Comparison of ENCODE assay signal across 12 mouse cellular contexts in genomic region chr1:40815071-40815845, GRCm38 (mm10). TPM values are rescaled to one million over a fixed set of nuclear protein-coding genes. Genes with fewer than 3 reads are reported as not detected.
DNase-seq lines count a peak whose midpoint lies in the region; ATAC-seq and TF ChIP-seq lines count a peak whose summit lies in the region.
"Had no signal": no experiment of that assay in that cellular context is flagged by ENCODE, and none has a peak within 500 bp of the region (broad histone marks: within the 10 kb centered on the region; RNA-seq: fewer than 3 reads in every experiment).

No protein-coding gene starts in this region.

- 39% methylated on average over 16 of the region's 16 CpGs for WGBS in limb, embryonic 15.5 days
- 73% methylated on average over 16 of the region's 16 CpGs for WGBS in forebrain, embryonic 12.5 days

- intact Hi-C loops in gastrocnemius, adult 2 months (cut with DNase I) = no loop called here

- no peak for ATAC-seq in limb, embryonic 15.5 days (ENCODE audit: insufficient number of reproducible peaks, low FRiP score, low TSS enrichment, low read depth)
- ATAC-seq in forebrain, embryonic 12.5 days (ENCODE audit: low FRiP score) = no peak
- ATAC-seq: forebrain, embryonic 14.5 days had no signal

- no peak overlapping the region for H3K9ac ChIP-seq in limb, embryonic 15.5 days
- H3K9ac ChIP-seq in forebrain, embryonic 12.5 days = no peak overlapping the region
- H3K9ac ChIP-seq: lung, embryonic 15.5 days had no signal

- H3K4me1 ChIP-seq in limb, embryonic 15.5 days = peaks cover 7% of the 10 kb centered on the region
- H3K4me1 ChIP-seq in forebrain, embryonic 12.5 days = no peaks in the 10 kb centered on the region
- H3K4me1 ChIP-seq: lung, embryonic 15.5 days had no signal

- no peaks in the 10 kb centered on the region for H3K27me3 ChIP-seq in limb, embryonic 15.5 days
- H3K27me3 ChIP-seq in forebrain, embryonic 12.5 days = no peaks in the 10 kb centered on the region; the same call in 1 of the 2 replicates
- H3K27me3 ChIP-seq: lung, embryonic 15.5 days had no signal

- no peaks in the 10 kb centered on the region for H3K36me3 ChIP-seq in limb, embryonic 15.5 days
- no peaks in the 10 kb centered on the region for H3K36me3 ChIP-seq in forebrain, embryonic 12.5 days (replicated peaks)
- H3K36me3 ChIP-seq: lung, embryonic 15.5 days had no signal

- DNase-seq in kidney, adult 11 months = peak; percentile 19
- no peak for DNase-seq in kidney, adult 18-20 months
- DNase-seq in gastrocnemius, adult 2 months = peak; percentile 80
- peak; percentile 24 for DNase-seq in kidney, adult 9 months
- no peak for DNase-seq in ovary, postnatal 36 days (ENCODE audit: low spot score)
- DNase-seq: cerebellum, postnatal 14 days; right cerebral cortex, postnatal 4 days; thymus, postnatal 36 days had no signal

- peak overlapping the region; percentile 70 for H3K27ac ChIP-seq in gastrocnemius, adult 2 months
- no peak overlapping the region; the same call in 1 of the 2 replicates for H3K27ac ChIP-seq in limb, embryonic 15.5 days
- H3K27ac ChIP-seq in forebrain, embryonic 12.5 days = no peak overlapping the region
- H3K27ac ChIP-seq: lung, embryonic 15.5 days had no signal

- peak overlapping the region; percentile 19; the same call in 1 of the 2 replicates for H3K4me2 ChIP-seq in limb, embryonic 15.5 days
- H3K4me2 ChIP-seq in forebrain, embryonic 12.5 days = no peak overlapping the region
- H3K4me2 ChIP-seq: lung, embryonic 15.5 days had no signal

- peak overlapping the region; percentile 36 for H3K4me3 ChIP-seq in gastrocnemius, adult 2 months
- no peak overlapping the region for H3K4me3 ChIP-seq in limb, embryonic 15.5 days
- H3K4me3 ChIP-seq in forebrain, embryonic 12.5 days (replicated peaks) = no peak overlapping the region
- H3K4me3 ChIP-seq: lung, embryonic 15.5 days had no signal

- TF ChIP-seq CTCF in gastrocnemius, adult 2 months (IDR thresholded peaks at IDR 0.05) = no peak

- H3K9me3 ChIP-seq in limb, embryonic 15.5 days = no peaks in the 10 kb centered on the region
- no peaks in the 10 kb centered on the region for H3K9me3 ChIP-seq in forebrain, embryonic 12.5 days
- H3K9me3 ChIP-seq: lung, embryonic 15.5 days had no signal

RNA-seq across cellular contexts. Expression of gene Tmem182, which starts 9.9 kb away (rescaled TPM):
- 100 to 1,000 TPM; 181 to 243 TPM for total RNA-seq in gastrocnemius, adult 2 months (2021)
- polyA plus RNA-seq in limb, embryonic 15.5 days (2015; fragmentation: Nextera tagmentation; extraction: Ambion mirVana) = 3.3 and 13.0 TPM in 2 replicates
- 0.11 and 0.12 TPM in 2 replicates for polyA plus RNA-seq in forebrain, embryonic 12.5 days (2016; fragmentation: Nextera tagmentation; extraction: Ambion mirVana)
- polyA plus RNA-seq: forebrain, embryonic 14.5 days had no signal

RNA-seq across cellular contexts. Expression of gene Mfsd9, which starts 24.8 kb away (rescaled TPM):
- total RNA-seq in gastrocnemius, adult 2 months (2021) = under 1 TPM; 0.31 to 0.89 TPM
- 3.9 TPM in 2 replicates for polyA plus RNA-seq in limb, embryonic 15.5 days (2015; fragmentation: Nextera tagmentation; extraction: Ambion mirVana)
- 3.0 and 3.2 TPM in 2 replicates for polyA plus RNA-seq in forebrain, embryonic 12.5 days (2016; fragmentation: Nextera tagmentation; extraction: Ambion mirVana)

Comparison
In these comparisons a context has a peak if more than half of its experiments do, and no peak if none do; other contexts are left out.
1. DNase-seq: peak in kidney, adult 11 months (single experiment), gastrocnemius, adult 2 months (single experiment) and kidney, adult 9 months (single experiment); none in kidney, adult 18-20 months (single experiment) and ovary, postnatal 36 days (single experiment).